Mouse (Mus musculus) cortical plate, adult 2 months (tissue): ENCODE measurements around the gene Klhl30.

ENCODE experiments used
- CTCF ChIP-seq: fragments of 200-500 bp; IDR thresholded peaks from 2 replicates; pipeline ENCODE4 v1.5.1; 2011; ENCODE audit warnings: mild to moderate bottlenecking, control low read depth, low read length; ENCODE audit not compliant: insufficient read depth; ENCODE audit errors: extremely low read depth
- POLR2A ChIP-seq: fragments of 200-500 bp; IDR thresholded peaks from 2 replicates; pipeline ENCODE4 v1.6.1; 2011; ENCODE audit warnings: mild to moderate bottlenecking, low read length, control low read depth; ENCODE audit not compliant: insufficient read depth; ENCODE audit errors: extremely low read depth

DNA sequence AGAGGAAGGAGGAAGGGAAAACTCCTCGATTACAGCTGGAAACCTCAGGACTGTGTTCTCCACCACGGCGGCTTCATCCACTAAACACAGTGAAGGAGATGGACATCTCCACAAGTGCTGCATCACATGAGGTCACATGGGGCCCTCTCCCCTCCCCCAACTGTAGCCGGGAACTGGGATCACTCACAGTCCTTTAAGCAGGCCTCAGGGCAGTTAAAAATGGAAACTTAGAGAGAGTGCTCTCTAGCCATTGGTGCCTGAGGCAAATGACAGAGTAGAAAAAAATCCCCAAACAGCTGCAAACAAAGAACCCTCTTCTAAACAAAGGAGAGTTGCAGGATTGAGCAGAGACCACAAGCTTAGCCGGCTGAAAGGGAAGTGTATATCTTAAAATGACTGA, 37.6 kb upstream of the Klhl30 start:
- no peak for TF ChIP-seq POLR2A
- TF ChIP-seq CTCF, result no peak
